Mouse (Mus musculus) spleen, adult 2 months (tissue): ENCODE data around the gene Aff3. TPM values are rescaled to one million over a fixed set of nuclear protein-coding genes. Genes with fewer than 3 reads are reported as not detected.

Experiments used
- DNase-seq, 2 experiments: peaks; one replicate each; pipeline versions ENCODE4 v3.0.0 to v3.0.0-alpha.2; 2012 to 2021; ENCODE audit warnings: low spot score in 2 of 2, low read depth in 1 of 2
- H3K27ac ChIP-seq: fragments of 200-500 bp; 2 replicates; pipeline ENCODE4 v1.5.1; 2012; ENCODE audit warnings: low read length, inconsistent platforms; ENCODE audit not compliant: insufficient read depth
- H3K27me3 ChIP-seq: fragments of 200-500 bp; 2 replicates; pipeline ENCODE4 v1.6.1; 2012; ENCODE audit warnings: mild to moderate bottlenecking, moderate library complexity, low read length, inconsistent platforms; ENCODE audit not compliant: control insufficient read depth, insufficient read depth
- H3K36me3 ChIP-seq: fragments of 200-500 bp; 2 replicates; pipeline ENCODE4 v1.6.1; 2012; ENCODE audit warnings: mild to moderate bottlenecking, low read length, inconsistent platforms; ENCODE audit not compliant: control insufficient read depth, insufficient read depth
- H3K4me1 ChIP-seq: fragments of 200-500 bp; 2 replicates; pipeline ENCODE4 v1.6.1; 2011; ENCODE audit warnings: inconsistent platforms; ENCODE audit not compliant: control insufficient read depth, insufficient read depth, insufficient read length
- H3K4me3 ChIP-seq: fragments of 200-500 bp; 2 replicates; pipeline ENCODE4 v1.5.1; 2011; ENCODE audit warnings: mild to moderate bottlenecking, inconsistent platforms; ENCODE audit not compliant: insufficient read depth, insufficient read length; ENCODE audit errors: extremely low read depth
- CTCF ChIP-seq: fragments of 200-500 bp; IDR thresholded peaks from 2 replicates; pipeline ENCODE4 v1.5.1; 2011; ENCODE audit warnings: mild to moderate bottlenecking, inconsistent platforms; ENCODE audit not compliant: insufficient read depth, insufficient read length, insufficient replicate concordance; ENCODE audit errors: extremely low read depth
- POLR2A ChIP-seq: fragments of 200-500 bp; IDR thresholded peaks from 2 replicates; pipeline ENCODE4 v1.6.1; 2011; ENCODE audit warnings: low read depth, low read length, inconsistent platforms
- WGBS: fragments of 180-500 bp; shearing (Covaris S2); methylation state at CpG from one replicate; pipeline ENCODE4 v1.1.7; 2018; 5-methylcytosine and 5-hydroxymethylcytosine counted together
- polyA plus RNA-seq: library from polyadenylated mRNA; depleted of rRNA; stranded (reverse); fragments of >200 nt; gene quantifications from 2 replicates; pipeline ENCODE4 v1.2.3, GENCODE M21; 2012

Gene Aff3
- polyA plus RNA-seq, 1 experiment = 20.2 TPM

DNA sequence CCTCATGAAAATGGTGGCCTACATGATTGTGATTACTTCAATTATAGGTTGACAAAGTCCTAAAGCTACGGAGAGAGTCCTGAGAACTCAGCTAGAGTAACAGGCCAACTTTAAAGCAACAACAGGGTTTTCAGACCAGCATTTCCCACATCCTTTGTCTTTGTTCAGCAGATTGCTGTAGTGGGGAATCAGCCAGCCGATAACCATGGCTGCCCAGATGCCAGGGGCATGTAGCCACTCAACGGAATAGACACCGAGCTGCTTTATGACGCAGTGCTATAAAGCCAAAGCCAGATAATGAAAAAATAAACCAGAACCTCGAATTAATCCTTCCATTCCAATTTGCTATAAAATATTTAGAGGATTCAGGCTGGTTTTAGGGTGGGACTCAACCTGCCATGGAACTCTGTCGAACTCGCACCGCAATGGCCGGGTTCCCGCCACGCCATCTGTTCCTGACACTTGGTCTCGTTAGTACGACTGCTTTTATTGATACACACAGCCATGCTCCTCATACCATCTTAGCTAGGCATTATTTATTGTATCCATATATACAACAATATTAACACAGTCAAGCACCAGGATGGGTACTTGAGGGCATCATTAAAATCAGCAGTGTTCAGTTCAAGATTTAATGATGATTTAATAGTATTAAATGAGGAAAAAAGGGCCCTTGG, 297.2 kb downstream of the Aff3 start:
- no peak overlapping the region for H3K27ac ChIP-seq
- H3K4me3 ChIP-seq = no peak overlapping the region
- TF ChIP-seq POLR2A = no peak
- no peak for TF ChIP-seq CTCF
- H3K4me1 ChIP-seq = no peaks in the 10 kb centered on the region
- H3K27me3 ChIP-seq = no peaks in the 10 kb centered on the region
- DNase-seq = no peak
- WGBS = 95% methylated on average over 14 of the region's 14 CpGs
- H3K36me3 ChIP-seq = peaks cover 2% of the 10 kb centered on the region; the same call in 1 of the 2 replicates

- Histone ChIP-seq H3K27ac (no peak overlapping the region), H3K4me3 (no peak overlapping the region), H3K27me3 (no peaks in the 10 kb centered on the region), H3K36me3 (peaks cover 2% of the 10 kb centered on the region; the same call in 1 of the 2 replicates), H3K4me1 (no peaks in the 10 kb centered on the region)
- WGBS = 97% methylated on average over 2 of the region's 2 CpGs
- DNase-seq = no peak
- no peak for TF ChIP-seq POLR2A
- no peak for TF ChIP-seq CTCF
Measured at GRCm38 (mm10) chr1:38363856-38364255, 300.9 kb downstream of the Aff3 start.

DNA sequence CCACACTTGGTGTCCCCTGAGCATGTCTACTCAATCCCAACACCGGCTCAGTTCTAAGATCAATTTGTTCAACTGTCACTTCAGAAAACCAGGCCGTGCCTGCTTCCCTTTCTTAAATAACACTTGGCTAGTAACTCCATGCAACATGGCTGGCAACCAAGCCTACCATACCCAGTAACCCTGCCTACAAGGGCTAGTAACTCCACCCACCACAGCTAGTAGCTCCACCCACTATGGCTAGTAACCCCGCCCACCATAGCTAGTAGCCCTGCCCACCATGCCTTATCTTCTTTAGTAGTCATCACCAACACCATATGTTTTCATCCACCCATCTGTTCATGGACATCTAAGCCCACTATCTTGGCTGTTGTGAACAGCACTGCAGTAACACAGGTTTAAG, 302.5 kb downstream of the Aff3 start:
- H3K27me3 ChIP-seq = no peaks in the 10 kb centered on the region
- H3K36me3 ChIP-seq = 0 out of 2 replicates have a peak, but pooled peaks cover 3% of the 10 kb centered on the region
- DNase-seq = no peak
- 91% methylated on average over 3 of the region's 3 CpGs for WGBS
- no peak for TF ChIP-seq CTCF
- no peak for TF ChIP-seq POLR2A
- H3K4me3 ChIP-seq = no peak overlapping the region
- H3K27ac ChIP-seq = no peak overlapping the region
- H3K4me1 ChIP-seq = no peaks in the 10 kb centered on the region

DNA sequence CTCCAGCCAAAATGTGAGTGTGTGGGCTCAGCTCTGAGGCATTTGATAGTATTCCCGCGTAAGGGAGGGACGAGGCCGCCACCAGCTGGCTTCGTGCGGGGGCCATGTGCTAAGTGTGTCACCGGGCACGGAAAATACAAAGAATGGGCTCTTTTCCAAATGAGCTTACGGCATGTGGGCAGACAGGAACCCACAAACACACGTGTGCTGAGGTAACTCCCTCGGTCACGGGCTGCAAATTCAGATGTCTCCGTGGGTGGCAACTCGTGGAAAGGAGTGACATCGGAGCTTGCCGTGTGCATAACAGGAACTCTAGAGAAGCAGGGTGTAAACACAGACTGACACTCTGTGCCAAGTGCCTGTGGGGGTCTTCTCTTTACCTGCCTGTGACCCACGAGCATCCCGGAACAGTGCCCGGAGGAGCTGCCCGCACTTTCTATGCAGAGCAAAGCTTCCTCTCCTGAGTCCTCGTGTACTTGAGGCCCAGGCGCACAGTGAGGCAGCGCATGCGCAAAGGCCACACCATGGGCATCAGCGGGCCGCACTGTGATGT, 305.9 kb downstream of the Aff3 start:
- Histone ChIP-seq H3K36me3 (peaks cover 6% of the 10 kb centered on the region), H3K27me3 (no peaks in the 10 kb centered on the region), H3K27ac (no peak overlapping the region), H3K4me3 (no peak overlapping the region), H3K4me1 (no peaks in the 10 kb centered on the region)
- TF ChIP-seq POLR2A = no peak
- TF ChIP-seq CTCF = no peak
- DNase-seq = no peak
- 89% methylated on average over 26 of the region's 26 CpGs for WGBS

DNA sequence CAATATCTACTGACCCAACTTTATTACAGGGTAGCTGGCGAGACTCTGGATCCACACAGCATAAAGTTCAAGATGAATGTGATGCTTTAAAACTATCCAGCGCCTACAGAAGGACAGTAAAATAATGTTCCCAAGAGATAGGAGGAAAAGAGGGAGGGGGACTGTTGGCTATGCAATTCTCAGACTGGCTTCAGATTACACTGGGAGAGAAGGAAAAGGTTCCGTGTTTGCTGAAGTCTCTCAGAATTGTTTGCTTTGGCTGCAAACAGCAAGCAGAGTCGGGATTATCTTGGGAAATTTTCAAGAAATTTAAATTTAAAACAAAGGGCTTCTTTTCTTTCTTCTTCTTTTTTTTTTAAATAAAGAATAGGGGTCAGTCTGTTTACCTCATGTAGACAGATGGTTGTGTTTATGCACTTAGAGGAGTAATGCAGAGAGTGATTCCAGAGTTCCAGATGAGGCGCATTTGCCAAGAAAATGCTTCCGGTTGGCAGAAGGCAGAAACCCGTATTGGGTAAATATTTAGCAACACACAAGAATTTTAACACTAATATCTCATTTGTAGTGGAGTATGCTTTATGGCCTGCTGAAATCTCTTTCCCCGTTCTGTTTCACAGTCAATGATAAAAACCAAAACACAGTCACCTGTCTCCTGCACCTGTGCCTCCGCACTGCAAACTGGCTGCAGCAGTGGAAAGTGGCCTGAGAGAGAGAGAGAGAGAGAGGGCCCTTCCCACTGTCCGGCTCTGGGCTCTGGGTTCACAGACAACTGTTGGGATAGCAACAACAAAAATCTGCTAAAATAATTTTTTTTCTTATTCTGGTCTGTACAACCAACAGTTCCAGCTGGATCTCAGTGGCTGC, 306.6 kb downstream of the Aff3 start:
- TF ChIP-seq CTCF = no peak
- no peak for TF ChIP-seq POLR2A
- H3K27ac ChIP-seq = no peak overlapping the region

GRCm38 (mm10) chr1:38354585-38354984, 310.2 kb downstream of the Aff3 start:
- H3K27ac ChIP-seq = no peak overlapping the region
- H3K27me3 ChIP-seq = no peaks in the 10 kb centered on the region
- DNase-seq = no peak
- H3K36me3 ChIP-seq = peaks cover 6% of the 10 kb centered on the region
- WGBS = 94% methylated on average over 4 of the region's 4 CpGs
- TF ChIP-seq CTCF = no peak
- no peak for TF ChIP-seq POLR2A
- no peaks in the 10 kb centered on the region for H3K4me1 ChIP-seq
- no peak overlapping the region for H3K4me3 ChIP-seq

More for the DNA sequence above, 306.6 kb downstream of the Aff3 start:
- DNase-seq = no peak
- H3K36me3 ChIP-seq = peaks cover 6% of the 10 kb centered on the region
- no peaks in the 10 kb centered on the region for H3K4me1 ChIP-seq
- H3K4me3 ChIP-seq = no peak overlapping the region
- WGBS = 87% methylated on average over 10 of the region's 10 CpGs
- no peaks in the 10 kb centered on the region for H3K27me3 ChIP-seq
